Mouse (Mus musculus) limb, embryonic 14.5 days (tissue): ENCODE measurements around the gene Bcl2l13. TPM values are rescaled to one million over a fixed set of nuclear protein-coding genes. Genes with fewer than 3 reads are reported as not detected.

Experiments used
- ATAC-seq: fragments of 200-750 bp; cut with Nextera tagmentation; 2 replicates; pipeline ENCODE4 v1.8.0; 2017; ENCODE audit warnings: low read depth, moderate number of reproducible peaks, moderate TSS enrichment; ENCODE audit not compliant: low FRiP score
- DNase-seq: peaks from one replicate; pipeline ENCODE4 v3.0.0-alpha.2; 2015; ENCODE audit warnings: low spot score
- H3K27ac ChIP-seq: fragments of 300-500 bp; sonication (generic); replicated peaks from 2 replicates; pipeline ENCODE4 v1.5.1; 2014; ENCODE audit warnings: low read depth, mild to moderate bottlenecking, low read length, moderate library complexity, mixed read lengths
- H3K27me3 ChIP-seq: fragments of 300-500 bp; sonication (generic); 2 replicates; pipeline ENCODE4 v1.6.1; 2014; ENCODE audit warnings: low read length, mixed read lengths; ENCODE audit not compliant: control insufficient read depth, insufficient read depth
- H3K36me3 ChIP-seq: fragments of 300-500 bp; sonication (generic); 2 replicates; pipeline ENCODE4 v1.6.1; 2014; ENCODE audit warnings: mild to moderate bottlenecking, low read length, moderate library complexity, mixed read lengths; ENCODE audit not compliant: control insufficient read depth, insufficient read depth
- H3K4me1 ChIP-seq: fragments of 300-500 bp; sonication (generic); 2 replicates; pipeline ENCODE4 v1.6.1; 2014; ENCODE audit warnings: antibody characterized with exemption, low read length, mixed read lengths; ENCODE audit not compliant: control insufficient read depth, insufficient read depth
- H3K4me2 ChIP-seq: fragments of 300-500 bp; sonication (generic); replicated peaks from 2 replicates; pipeline ENCODE4 v1.6.1; 2014; ENCODE audit warnings: low read depth, mild to moderate bottlenecking, low read length, moderate library complexity; ENCODE audit not compliant: severe bottlenecking
- H3K4me3 ChIP-seq: fragments of 300-500 bp; sonication (generic); replicated peaks from 2 replicates; pipeline ENCODE4 v1.5.1; 2014; ENCODE audit warnings: low read length
- H3K9ac ChIP-seq: fragments of 300-500 bp; sonication (generic); 2 replicates; pipeline ENCODE4 v1.6.1; 2014; ENCODE audit warnings: mild to moderate bottlenecking, low read depth, low read length, moderate library complexity; ENCODE audit not compliant: severe bottlenecking
- H3K9me3 ChIP-seq: fragments of 300-500 bp; sonication (generic); 2 replicates; pipeline ENCODE4 v1.6.1; 2016; ENCODE audit warnings: low read length; ENCODE audit not compliant: control insufficient read depth
- POLR2A ChIP-seq: fragments of 200-500 bp; IDR thresholded peaks from 2 replicates; pipeline ENCODE4 v1.8.0; 2012; ENCODE audit warnings: inconsistent platforms, mild to moderate bottlenecking, moderate library complexity, borderline replicate concordance; ENCODE audit not compliant: insufficient read depth, insufficient read length; ENCODE audit errors: extremely low read depth
- WGBS: fragments of 180-500 bp; shearing (Covaris S2); extraction: QIAGEN DNeasy Blood & Tissue Kit; methylation state at CpG from one replicate; pipeline ENCODE4 v1.1.7; 2014; 5-methylcytosine and 5-hydroxymethylcytosine counted together
- polyA plus RNA-seq, 2 experiments: library from polyadenylated mRNA; depleted of rRNA in 1 of 2; stranded (reverse) in 1 of 2; unstranded in 1 of 2; fragments of >200 nt; fragmentation: Nextera tagmentation in 1 of 2; extraction: Ambion mirVana in 1 of 2; gene quantifications; 2 replicates each; pipeline versions ENCODE4 v1.2.1 to v1.2.3; 2012 to 2014

Bcl2l13 gene
- polyA plus RNA-seq (2012; rRNA removed) (23.7 and 28.1 TPM in 2 replicates), polyA plus RNA-seq (2014; fragmentation: Nextera tagmentation; extraction: Ambion mirVana) (27.4 and 29.1 TPM in 2 replicates)

- Histone ChIP-seq H3K4me2 (peak within 1 kb of the TSS; percentile 54), H3K4me1 (peaks cover 4% of the 10 kb centered on the region), H3K27me3 (no peaks in the 10 kb centered on the region), H3K4me3 (peak within 1 kb of the TSS; percentile 87), H3K36me3 (no peaks in the 10 kb centered on the region), H3K9ac (peak within 1 kb of the TSS; percentile 97), H3K27ac (peak within 1 kb of the TSS; percentile 94), H3K9me3 (no peaks in the 10 kb centered on the region)
- DNase-seq (peak; percentile 82), ATAC-seq (peak; percentile 96)
- WGBS = 6% methylated on average over 39 of the region's 40 CpGs
- 0 out of 2 replicates have a peak, but pooled peaks have one; percentile 64 for TF ChIP-seq POLR2A
Measured at GRCm38 (mm10) chr6:120835474-120836374, at the start of gene Bcl2l13. Bcl2l13 (plus strand) TSS chr6:120836212.

GRCm38 (mm10) chr6:120788068-120788607 is 47.9 kb upstream of the Bcl2l13 start:
- H3K27me3 ChIP-seq = no peaks in the 10 kb centered on the region
- no peak overlapping the region for H3K4me3 ChIP-seq
- WGBS = 69% methylated on average over 5 of the region's 5 CpGs
- H3K4me2 ChIP-seq = no peak overlapping the region
- ATAC-seq (no peak), DNase-seq (no peak)
- H3K9ac ChIP-seq = no peak overlapping the region
- H3K36me3 ChIP-seq = peaks cover 12% of the 10 kb centered on the region
- H3K4me1 ChIP-seq = no peaks in the 10 kb centered on the region
- H3K9me3 ChIP-seq = no peaks in the 10 kb centered on the region
- no peak for TF ChIP-seq POLR2A
- no peak overlapping the region for H3K27ac ChIP-seq

- ATAC-seq (no peak), DNase-seq (peak; percentile 44)
Measured at GRCm38 (mm10) chr6:120788904-120789303, 47.1 kb upstream of the Bcl2l13 start.

GRCm38 (mm10) chr6:120790153-120790552 is 45.9 kb upstream of the Bcl2l13 start:
- no peak overlapping the region for H3K4me2 ChIP-seq
- no peak for TF ChIP-seq POLR2A
- no peak overlapping the region for H3K4me3 ChIP-seq
- H3K9me3 ChIP-seq = no peaks in the 10 kb centered on the region
- DNase-seq (no peak), ATAC-seq (no peak)
- H3K27ac ChIP-seq = no peak overlapping the region
- H3K27me3 ChIP-seq = no peaks in the 10 kb centered on the region
- no peak overlapping the region for H3K9ac ChIP-seq
- WGBS = 91% methylated on average over 11 of the region's 11 CpGs
- H3K36me3 ChIP-seq = peaks cover 32% of the 10 kb centered on the region
- H3K4me1 ChIP-seq = no peaks in the 10 kb centered on the region

More at GRCm38 (mm10) chr6:120788904-120789303, 47.1 kb upstream of the Bcl2l13 start:
- no peak for TF ChIP-seq POLR2A
- no peak overlapping the region for H3K4me3 ChIP-seq
- no peaks in the 10 kb centered on the region for H3K27me3 ChIP-seq
- H3K9ac ChIP-seq = no peak overlapping the region
- peaks cover 20% of the 10 kb centered on the region for H3K36me3 ChIP-seq
- H3K9me3 ChIP-seq = no peaks in the 10 kb centered on the region
- no peaks in the 10 kb centered on the region for H3K4me1 ChIP-seq
- H3K4me2 ChIP-seq = no peak overlapping the region
- no peak overlapping the region for H3K27ac ChIP-seq

- H3K27me3 ChIP-seq = no peaks in the 10 kb centered on the region
- no peak for ATAC-seq
Measured at GRCm38 (mm10) chr6:120790717-120791116, 45.3 kb upstream of the Bcl2l13 start.

More at GRCm38 (mm10) chr6:120790717-120791116, 45.3 kb upstream of the Bcl2l13 start:
- H3K4me1 ChIP-seq = no peaks in the 10 kb centered on the region
- H3K4me2 ChIP-seq = no peak overlapping the region
- H3K9ac ChIP-seq = no peak overlapping the region
- H3K27ac ChIP-seq = no peak overlapping the region
- DNase-seq = no peak
- no peak overlapping the region for H3K4me3 ChIP-seq
- no peak for TF ChIP-seq POLR2A
- peaks cover 38% of the 10 kb centered on the region for H3K36me3 ChIP-seq
- WGBS = 34% methylated on average over 5 of the region's 5 CpGs
- no peaks in the 10 kb centered on the region for H3K9me3 ChIP-seq
